Mouse (Mus musculus) embryonic facial prominence, embryonic 11.5 days (tissue): Measurements from ENCODE around the gene Brd3. TPM values are rescaled to one million over a fixed set of nuclear protein-coding genes. Genes with fewer than 3 reads are reported as not detected.
"Not testable (repeated sequence)": the region's sequence is repeated elsewhere in the genome, so short reads cannot be mapped to it uniquely, and the experiment has no call there.

Experiments used
- ATAC-seq: fragments of 200-750 bp; cut with Nextera tagmentation; replicated peaks from 2 replicates; pipeline ENCODE4 v1.8.0; 2017; ENCODE audit warnings: low read depth; ENCODE audit not compliant: insufficient number of reproducible peaks, low FRiP score, low TSS enrichment
- DNase-seq: peaks from one replicate; pipeline ENCODE4 v3.0.0-alpha.2; 2015; ENCODE audit warnings: low spot score
- H3K27ac ChIP-seq: fragments of 300-500 bp; sonication (generic); replicated peaks from 2 replicates; pipeline ENCODE4 v1.5.1; 2014; ENCODE audit warnings: mild to moderate bottlenecking, low read depth, low read length, control low read depth
- H3K27me3 ChIP-seq: fragments of 300-500 bp; sonication (generic); 2 replicates; pipeline ENCODE4 v1.6.1; 2014; ENCODE audit warnings: mild to moderate bottlenecking, low read length, moderate library complexity, mixed read lengths; ENCODE audit not compliant: control insufficient read depth, insufficient read depth
- H3K36me3 ChIP-seq: fragments of 300-500 bp; sonication (generic); replicated peaks from 2 replicates; pipeline ENCODE4 v1.6.1; 2014; ENCODE audit warnings: low read depth, mild to moderate bottlenecking, low read length, moderate library complexity, mixed read lengths; ENCODE audit not compliant: control insufficient read depth, insufficient read depth
- H3K4me1 ChIP-seq: fragments of 300-500 bp; sonication (generic); 2 replicates; pipeline ENCODE4 v1.6.1; 2014; ENCODE audit warnings: low read length, mixed read lengths; ENCODE audit not compliant: control insufficient read depth, insufficient read depth
- H3K4me2 ChIP-seq: fragments of 300-500 bp; sonication (generic); 2 replicates; pipeline ENCODE4 v1.6.1; 2014; ENCODE audit warnings: low read depth, mild to moderate bottlenecking, control low read depth, low read length, moderate library complexity
- H3K4me3 ChIP-seq: fragments of 300-500 bp; sonication (generic); 2 replicates; pipeline ENCODE4 v1.5.1; 2014; ENCODE audit warnings: low read depth, low read length, control low read depth
- H3K9ac ChIP-seq: fragments of 300-500 bp; sonication (generic); replicated peaks from 2 replicates; pipeline ENCODE4 v1.6.1; 2014; ENCODE audit warnings: mild to moderate bottlenecking, control low read depth, low read length
- H3K9me3 ChIP-seq: fragments of 300-500 bp; sonication (generic); replicated peaks from 2 replicates; pipeline ENCODE4 v1.6.1; 2016; ENCODE audit warnings: mild to moderate bottlenecking, low read length, inconsistent platforms, mixed read lengths; ENCODE audit not compliant: control insufficient read depth
- WGBS: fragments of 180-500 bp; shearing (Covaris S2); extraction: QIAGEN DNeasy Blood & Tissue Kit; methylation state at CpG from one replicate; pipeline ENCODE4 v1.1.7; 2014; 5-methylcytosine and 5-hydroxymethylcytosine counted together
- polyA plus RNA-seq: library from polyadenylated mRNA; unstranded; fragments of >200 nt; fragmentation: Nextera tagmentation; extraction: Ambion mirVana; gene quantifications from 2 replicates; pipeline ENCODE4 v1.2.1, GENCODE M21; 2014

Brd3 gene
- polyA plus RNA-seq, 1 experiment from 2014 or later: 207 TPM

DNA sequence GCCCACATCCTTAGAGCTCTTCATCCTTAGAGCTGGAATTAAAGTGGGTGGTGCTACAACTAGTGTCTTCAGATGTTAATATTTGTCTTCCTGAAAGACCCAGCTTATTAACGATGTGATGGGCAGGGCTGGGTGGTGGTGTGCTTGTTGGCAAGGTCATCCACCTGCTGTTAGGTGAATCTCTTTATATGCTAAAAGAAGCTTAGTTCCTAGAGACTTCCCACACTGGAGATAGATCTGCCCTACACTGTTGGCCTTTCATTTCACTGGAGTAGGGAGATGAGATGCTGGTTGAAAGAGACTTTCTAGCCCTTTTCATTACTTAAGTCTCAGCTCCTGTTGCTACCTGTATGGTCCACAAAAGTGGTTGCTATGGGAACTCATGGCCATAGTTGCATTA lies 8.8 kb upstream of the Brd3 start:
- peaks cover 2% of the 10 kb centered on the region; the same call in 1 of the 2 replicates for H3K36me3 ChIP-seq
- no peak overlapping the region for H3K27ac ChIP-seq
- DNase-seq: no peak
- H3K9ac ChIP-seq: no peak overlapping the region; the same call in 1 of the 2 replicates
- no peaks in the 10 kb centered on the region for H3K9me3 ChIP-seq
- no peaks in the 10 kb centered on the region for H3K4me1 ChIP-seq
- WGBS: 31% methylated on average over 1 of the region's 1 CpGs
- H3K4me2 ChIP-seq: peak overlapping the region; percentile 81
- H3K27me3 ChIP-seq: no peaks in the 10 kb centered on the region
- ATAC-seq: no peak
- peak overlapping the region; percentile 98 for H3K4me3 ChIP-seq

DNA sequence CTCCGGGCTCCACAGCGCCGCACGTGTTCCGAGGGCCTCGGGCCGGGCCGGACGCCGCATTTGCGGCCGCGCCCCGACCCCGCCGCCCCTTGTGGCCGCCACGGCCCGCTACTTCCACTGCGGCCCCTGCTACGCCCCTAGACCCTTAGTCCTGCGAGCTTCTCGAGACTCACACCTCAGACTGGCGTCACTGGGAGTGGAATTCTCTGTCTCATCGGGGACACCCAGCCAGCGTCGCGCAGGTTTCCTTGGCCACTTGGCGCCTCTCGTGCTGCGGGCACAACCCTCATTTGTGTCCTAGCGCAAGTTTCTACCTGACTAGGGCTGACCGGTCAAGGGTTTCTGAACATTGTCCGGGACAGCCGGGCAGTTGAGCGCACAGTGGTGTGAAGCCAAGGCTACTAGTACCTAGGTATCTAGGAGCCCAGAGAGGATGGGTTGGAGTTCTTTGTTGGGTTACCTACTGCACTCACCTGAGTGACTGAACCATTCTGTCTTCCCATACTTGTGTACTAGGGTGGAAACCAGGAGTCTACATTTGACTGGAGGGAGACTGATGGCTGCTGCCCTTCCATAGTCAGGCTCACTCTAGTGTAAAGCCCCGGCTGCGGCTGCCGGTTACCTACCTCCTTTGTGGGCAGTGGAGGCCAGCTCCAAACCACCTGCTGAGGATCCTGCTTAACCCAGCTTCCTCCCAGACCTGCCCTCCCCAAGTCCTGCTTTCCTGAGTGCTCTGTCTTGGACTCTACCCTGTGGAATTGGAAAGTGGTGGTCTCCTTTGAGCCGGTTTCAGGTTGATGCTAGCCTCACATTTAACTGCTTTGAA lies 8.1 kb upstream of the Brd3 start:
- Histone ChIP-seq H3K27ac (peak overlapping the region; percentile 63), H3K36me3 (peaks cover 2% of the 10 kb centered on the region; the same call in 1 of the 2 replicates), H3K4me1 (no peaks in the 10 kb centered on the region), H3K9ac (peak overlapping the region; percentile 92), H3K9me3 (no peaks in the 10 kb centered on the region), H3K4me3 (peak overlapping the region; percentile 98), H3K4me2 (peak overlapping the region; percentile 81), H3K27me3 (no peaks in the 10 kb centered on the region)
- ATAC-seq: peak; percentile 64
- under 1% methylated on average over 40 of the region's 40 CpGs for WGBS
- DNase-seq: no peak

DNA sequence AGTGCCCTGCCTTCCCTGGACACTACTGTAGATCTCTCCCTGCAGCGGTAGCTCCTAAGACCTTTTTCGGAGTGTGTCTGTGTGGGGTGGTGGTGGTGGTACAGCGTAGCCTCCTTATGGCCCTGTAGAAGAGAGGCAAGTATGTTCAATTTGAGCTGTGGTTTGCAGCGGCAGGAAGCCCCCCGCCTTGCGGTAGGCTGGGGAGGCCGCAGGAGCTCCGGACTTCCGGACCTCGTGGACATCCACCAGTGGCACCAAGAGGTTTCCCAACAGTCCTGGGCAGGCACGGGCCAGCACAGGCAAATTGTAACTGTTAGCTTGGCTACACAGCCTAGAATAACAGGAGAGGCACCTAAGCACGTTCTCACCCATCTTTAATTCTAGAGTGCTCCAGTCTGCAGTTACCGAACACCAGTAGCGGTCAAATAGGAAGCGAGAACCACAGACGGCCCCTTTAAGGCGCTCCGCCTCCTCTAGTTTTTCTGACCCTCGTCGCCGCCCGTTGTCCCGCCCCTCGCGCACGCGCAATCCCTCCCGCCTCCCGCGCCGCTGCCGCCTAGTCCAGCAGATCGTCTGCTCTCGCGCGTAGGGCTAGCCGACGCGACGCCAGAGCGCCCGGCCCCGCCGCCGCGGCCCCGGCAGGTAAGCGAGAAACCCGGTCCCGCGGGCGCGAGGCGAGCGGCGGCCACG lies 7.3 kb upstream of the Brd3 start, which contains the start of gene Wdr5:
Gene Wdr5, plus strand, starts transcription at position 519 of the 690 bp plus-strand sequence.
- peak; percentile 86 for ATAC-seq
- Histone ChIP-seq H3K27ac (peak within 1 kb of the TSS; percentile 69), H3K9ac (peak within 1 kb of the TSS; percentile 92), H3K4me3 (peak within 1 kb of the TSS; percentile 98), H3K4me1 (no peaks in the 10 kb centered on the region), H3K36me3 (peaks cover 2% of the 10 kb centered on the region; the same call in 1 of the 2 replicates), H3K4me2 (peak within 1 kb of the TSS; percentile 81), H3K27me3 (no peaks in the 10 kb centered on the region), H3K9me3 (no peaks in the 10 kb centered on the region)
- under 1% methylated on average over 57 of the region's 57 CpGs for WGBS
- peak; percentile 95 for DNase-seq

DNA sequence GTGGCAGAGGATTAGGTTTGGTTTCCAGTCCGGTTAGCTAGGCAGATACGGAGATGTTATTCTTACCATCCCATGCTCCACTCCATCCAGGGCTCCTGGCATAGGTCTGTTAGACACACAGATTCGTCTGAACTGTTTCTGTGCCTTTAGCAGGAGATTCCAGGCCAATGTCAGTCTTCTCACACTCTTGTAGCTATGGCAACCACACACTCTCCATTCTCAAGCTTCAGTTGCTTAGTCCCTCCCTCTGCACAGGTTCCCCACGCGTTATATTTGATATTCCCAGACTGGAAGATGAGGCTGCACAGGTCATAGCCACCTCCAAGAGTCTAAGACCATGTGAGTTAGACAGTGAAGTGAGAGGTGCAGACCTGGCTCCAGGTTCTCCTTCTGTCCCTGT lies 6.4 kb upstream of the Brd3 start:
- H3K9me3 ChIP-seq: no peaks in the 10 kb centered on the region
- ATAC-seq (no peak), DNase-seq (no peak)
- no peaks in the 10 kb centered on the region for H3K4me1 ChIP-seq
- 84% methylated on average over 5 of the region's 5 CpGs for WGBS
- peak overlapping the region; percentile 92; the same call in 1 of the 2 replicates for H3K9ac ChIP-seq
- H3K27me3 ChIP-seq: no peaks in the 10 kb centered on the region
- H3K36me3 ChIP-seq: no peaks in the 10 kb centered on the region
- H3K4me2 ChIP-seq: peak overlapping the region; percentile 81; the same call in 1 of the 2 replicates
- peak overlapping the region; percentile 98; the same call in 1 of the 2 replicates for H3K4me3 ChIP-seq
- H3K27ac ChIP-seq: no peak overlapping the region

DNA sequence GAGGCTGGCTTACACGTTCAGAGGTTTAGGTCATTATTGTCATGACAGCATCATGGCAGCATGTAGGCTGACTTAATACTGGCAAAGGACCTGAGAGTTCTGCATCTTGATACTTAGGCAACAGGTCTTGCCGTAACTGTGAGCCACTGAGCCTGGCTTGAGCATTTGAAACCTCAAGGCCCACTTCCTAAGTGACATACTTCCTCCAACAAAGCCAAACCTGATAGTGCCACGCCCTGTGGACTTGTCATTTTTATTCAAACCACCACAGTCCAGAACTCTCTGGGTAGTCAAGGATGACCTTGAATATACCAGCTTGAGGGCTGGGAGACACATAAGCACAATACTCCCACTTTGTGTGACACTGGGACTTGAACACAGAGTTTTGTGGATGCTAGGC lies 5.4 kb upstream of the Brd3 start:
- Histone ChIP-seq H3K4me3 (no peak overlapping the region), H3K27ac (no peak overlapping the region), H3K36me3 (no peaks in the 10 kb centered on the region), H3K4me2 (no peak overlapping the region), H3K9me3 (no peaks in the 10 kb centered on the region), H3K9ac (no peak overlapping the region), H3K4me1 (no peaks in the 10 kb centered on the region), H3K27me3 (no peaks in the 10 kb centered on the region)
- no peak for DNase-seq
- WGBS: 93% methylated on average over 3 of the region's 3 CpGs
- ATAC-seq: no peak

DNA sequence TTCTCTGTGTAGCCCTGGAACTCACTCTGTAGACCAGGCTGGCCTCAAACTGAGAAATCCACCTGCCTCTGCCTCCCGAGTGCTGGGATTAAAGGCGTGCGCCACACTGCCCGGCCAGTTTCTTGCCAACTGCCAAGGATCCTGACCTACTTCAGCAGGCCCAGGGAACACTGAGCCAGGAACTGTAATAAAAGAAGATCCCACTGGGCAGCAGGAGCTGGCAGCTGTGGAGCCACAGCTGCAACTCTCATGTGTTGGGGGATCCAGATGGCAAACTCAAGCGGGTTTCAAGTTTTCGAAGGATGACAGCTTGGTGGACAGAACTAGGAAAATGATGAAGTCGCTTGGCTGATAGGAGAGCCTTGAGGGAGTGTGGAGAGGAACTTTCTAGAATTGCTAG lies 3.2 kb upstream of the Brd3 start:
- DNase-seq: no peak
- no peak overlapping the region for H3K4me2 ChIP-seq
- no peaks in the 10 kb centered on the region for H3K27me3 ChIP-seq
- WGBS: 92% methylated on average over 7 of the region's 7 CpGs
- H3K9me3 ChIP-seq: no peaks in the 10 kb centered on the region
- no peaks in the 10 kb centered on the region for H3K36me3 ChIP-seq
- no peak for ATAC-seq
- no peak overlapping the region for H3K9ac ChIP-seq
- no peak overlapping the region for H3K27ac ChIP-seq
- H3K4me3 ChIP-seq: no peak overlapping the region
- H3K4me1 ChIP-seq: no peaks in the 10 kb centered on the region

DNA sequence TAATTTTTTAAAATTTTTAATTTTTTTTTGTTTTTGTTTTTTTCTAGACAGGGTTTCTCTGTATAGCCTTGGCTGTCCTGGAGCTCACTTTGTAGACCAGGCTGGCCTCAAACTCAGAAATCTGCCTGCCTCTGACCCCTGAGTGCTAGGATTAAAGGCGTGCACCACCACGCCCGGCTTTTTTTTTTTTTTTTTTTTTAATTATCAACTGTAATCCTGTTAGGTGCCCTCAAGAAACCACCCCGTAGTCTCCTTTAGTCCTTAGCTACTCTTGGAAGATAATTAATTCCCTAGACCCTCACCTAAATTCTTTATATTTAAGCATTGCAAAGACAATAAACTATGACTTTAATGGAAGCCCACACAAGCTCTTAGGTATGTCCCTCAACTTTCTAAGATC lies 804 bp downstream of the Brd3 start:
- H3K9me3 ChIP-seq, H3K27ac ChIP-seq, H3K27me3 ChIP-seq, DNase-seq, H3K36me3 ChIP-seq, H3K4me2 ChIP-seq, H3K4me1 ChIP-seq, H3K4me3 ChIP-seq, ATAC-seq, H3K9ac ChIP-seq: not testable (repeated sequence)
- 90% methylated on average over 4 of the region's 4 CpGs for WGBS

DNA sequence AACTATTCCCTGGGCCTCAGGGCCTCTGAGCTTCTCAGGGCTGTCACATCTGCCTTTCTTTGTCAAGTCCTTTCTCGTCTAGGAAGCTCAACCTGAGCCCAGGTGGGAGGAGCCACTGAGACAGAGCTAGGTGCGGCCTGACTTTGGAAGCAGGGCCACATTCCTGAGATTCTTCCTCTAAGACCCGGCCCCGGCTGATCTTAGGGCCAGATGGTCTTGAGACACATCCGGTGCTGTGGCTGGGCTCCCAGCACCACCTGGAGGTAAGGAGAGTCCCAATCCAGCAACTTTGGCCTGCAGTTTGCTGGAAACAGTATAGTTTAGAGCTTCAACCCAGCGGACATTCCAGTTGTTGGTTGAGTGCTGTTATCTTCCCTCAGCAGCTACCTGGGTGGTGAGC lies 1.9 kb downstream of the Brd3 start:
- H3K27ac ChIP-seq: no peak overlapping the region
- no peaks in the 10 kb centered on the region for H3K9me3 ChIP-seq
- H3K4me1 ChIP-seq: 0 out of 2 replicates have a peak, but pooled peaks cover 3% of the 10 kb centered on the region
- H3K36me3 ChIP-seq: no peaks in the 10 kb centered on the region
- no peak overlapping the region for H3K4me2 ChIP-seq
- ATAC-seq (peak; percentile 74), DNase-seq (peak; percentile 77)
- WGBS: 6% methylated on average over 6 of the region's 6 CpGs
- no peak overlapping the region for H3K4me3 ChIP-seq
- H3K27me3 ChIP-seq: no peaks in the 10 kb centered on the region
- H3K9ac ChIP-seq: no peak overlapping the region
